Mouse (Mus musculus) heart, postnatal 4 days (tissue): ENCODE measurements around the gene Gm3336. TPM values are rescaled to one million over a fixed set of nuclear protein-coding genes. Genes with fewer than 3 reads are reported as not detected.

Experiments
- DNase-seq: peaks from one replicate; pipeline ENCODE4 v3.0.0; 2021
- total RNA-seq, 2 experiments: library from RNA; stranded (reverse); gene quantifications; 2 replicates each; pipeline ENCODE4 v1.2.3; 2021

Gene Gm3336
- total RNA-seq, 2 experiments from 2014 or later, result not detected

DNA sequence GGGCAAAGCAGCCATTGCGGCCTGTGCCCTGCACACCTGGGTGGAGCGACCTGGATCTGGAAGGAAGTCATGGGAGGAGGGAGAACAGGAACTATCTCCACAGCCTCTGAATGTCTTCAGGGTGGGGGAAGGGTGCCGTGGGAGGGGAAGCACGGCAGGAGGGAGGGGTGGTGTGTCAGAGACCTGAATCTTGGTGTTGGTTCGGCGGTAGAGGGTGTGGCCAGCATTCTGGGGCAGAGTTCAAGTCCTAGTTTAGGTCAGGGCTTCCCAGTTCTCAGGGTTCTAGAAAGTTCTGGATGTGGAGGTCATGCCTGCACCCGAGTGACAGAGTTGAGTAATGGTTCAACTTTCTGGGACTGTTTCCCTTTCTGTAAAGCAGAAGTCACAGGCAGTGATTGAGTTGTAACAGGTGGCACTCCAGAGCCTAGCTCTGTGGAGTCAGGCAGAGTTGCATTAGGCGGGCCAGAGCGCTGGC, 1.5 kb downstream of the Gm3336 start:
- DNase-seq, result no peak

- DNase-seq, result peak; percentile 87
Observed at GRCm38 (mm10) chr8:70720739-70721138, 2.4 kb downstream of the Gm3336 start.

DNA sequence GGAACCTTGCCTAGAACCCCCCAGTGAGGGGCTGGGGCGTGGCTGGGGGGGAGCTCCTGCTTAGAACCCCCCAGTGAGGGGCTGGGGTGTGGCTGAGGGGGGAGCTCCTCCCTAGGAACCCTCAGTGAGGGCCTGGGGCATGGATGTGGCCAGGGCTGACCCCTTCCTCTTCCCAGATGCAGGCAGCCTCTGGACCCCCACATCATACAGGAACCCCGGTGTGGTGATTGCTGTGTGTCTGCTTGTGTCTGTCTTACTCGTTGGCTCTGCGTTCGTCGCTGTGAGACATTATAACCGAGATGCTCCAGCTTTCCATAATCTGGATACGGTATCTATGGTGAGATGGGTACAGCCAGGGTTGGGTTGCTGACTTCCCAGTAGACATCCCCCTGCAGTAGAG, 3.3 kb downstream of the Gm3336 start:
- no peak for DNase-seq

GRCm38 (mm10) chr8:70723486-70724210, 5.3 kb downstream of the Gm3336 start, which contains the start of gene Pde4c:
Gene Pde4c, plus strand, starts transcription at chr8:70723720.
- DNase-seq, result no peak

- no peak for DNase-seq
Observed at GRCm38 (mm10) chr8:70724216-70724615, 5.9 kb downstream of the Gm3336 start.

- DNase-seq, result peak; percentile 63
Observed at GRCm38 (mm10) chr8:70725792-70726447, 7.6 kb downstream of the Gm3336 start.

DNA sequence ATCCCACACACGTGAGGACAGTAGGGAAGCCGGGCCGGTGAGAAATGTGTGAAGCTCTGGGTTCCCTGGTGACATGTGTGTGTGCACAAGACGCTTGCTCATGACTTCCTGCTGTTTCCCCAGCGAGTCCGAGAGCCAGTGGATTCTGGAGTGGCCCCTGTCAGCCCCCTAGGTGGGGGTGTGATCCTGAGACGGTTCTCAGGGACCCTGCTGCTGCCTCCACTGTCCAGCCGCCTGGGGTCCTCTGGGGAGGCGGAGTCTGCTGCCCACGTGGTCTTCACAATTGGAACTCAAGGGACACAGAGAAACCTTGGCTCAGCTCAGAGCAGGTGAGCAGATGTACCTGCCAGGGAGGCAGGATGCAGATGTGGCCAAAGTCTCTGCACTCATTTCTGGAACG, 8.4 kb downstream of the Gm3336 start:
- DNase-seq, result no peak

- no peak for DNase-seq
Observed at GRCm38 (mm10) chr8:70729808-70730475, 11.6 kb downstream of the Gm3336 start.

GRCm38 (mm10) chr8:70730956-70731355, 12.6 kb downstream of the Gm3336 start:
- DNase-seq, result no peak

GRCm38 (mm10) chr8:70737705-70738104, 19.4 kb downstream of the Gm3336 start:
- DNase-seq, result no peak

- no peak for DNase-seq
Observed at GRCm38 (mm10) chr8:70738211-70738610, 19.9 kb downstream of the Gm3336 start.

- no peak for DNase-seq
Observed at GRCm38 (mm10) chr8:70741661-70742060, 23.3 kb downstream of the Gm3336 start.

- DNase-seq, result peak; percentile 17
Observed at GRCm38 (mm10) chr8:70742176-70742575, 23.8 kb downstream of the Gm3336 start.

- DNase-seq, result peak; percentile 43
Observed at GRCm38 (mm10) chr8:70742981-70743655, 24.8 kb downstream of the Gm3336 start.

DNA sequence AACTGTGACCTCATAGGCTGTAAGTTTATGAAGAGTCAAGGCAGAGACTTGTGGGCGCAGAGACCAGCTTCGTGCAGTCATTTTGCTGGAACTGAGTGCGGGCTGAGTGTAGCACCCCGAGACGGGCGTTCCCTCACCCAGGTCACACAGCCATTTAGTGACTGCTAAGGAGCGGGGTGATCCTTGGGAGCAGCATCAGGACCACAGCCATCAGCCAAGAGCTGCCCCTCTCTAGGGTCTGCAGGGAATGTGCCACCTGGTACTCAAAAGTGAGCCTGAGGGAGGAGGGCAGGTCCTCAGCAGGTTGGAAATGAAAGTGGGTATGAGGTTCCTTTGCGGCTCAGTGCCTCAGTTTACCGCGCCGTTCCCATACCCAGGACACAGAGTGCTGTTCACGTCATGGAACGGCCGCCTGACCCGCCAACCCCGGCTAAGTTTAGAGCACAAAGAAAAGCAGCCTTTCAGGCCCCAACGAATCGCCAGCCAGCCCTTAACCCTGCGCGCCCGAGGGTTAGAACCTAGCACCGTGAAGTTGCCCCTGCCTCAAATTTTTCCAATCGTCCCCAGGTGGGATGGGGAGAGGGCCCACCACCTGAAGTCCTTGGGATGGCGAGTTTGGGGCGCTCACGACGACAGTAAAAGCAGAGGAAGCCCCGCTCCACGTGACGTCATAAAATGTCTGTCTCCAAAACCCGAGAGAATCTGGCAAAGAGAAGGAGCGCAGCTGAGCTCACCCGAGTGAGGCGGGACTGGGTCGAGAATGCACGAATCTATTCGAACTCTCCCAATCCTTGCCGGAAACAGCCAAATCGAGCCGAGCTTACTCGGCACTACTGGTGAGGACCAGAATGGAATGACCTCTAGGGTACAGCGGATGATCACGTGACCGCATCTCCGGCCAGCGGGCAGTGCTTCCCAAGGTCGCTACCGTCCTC, 25.6 kb downstream of the Gm3336 start:
- peak; percentile 62 for DNase-seq

- no peak for DNase-seq
Observed at GRCm38 (mm10) chr8:70744806-70745205, 26.5 kb downstream of the Gm3336 start.

GRCm38 (mm10) chr8:70745691-70746220, 27.4 kb downstream of the Gm3336 start:
- no peak for DNase-seq

DNA sequence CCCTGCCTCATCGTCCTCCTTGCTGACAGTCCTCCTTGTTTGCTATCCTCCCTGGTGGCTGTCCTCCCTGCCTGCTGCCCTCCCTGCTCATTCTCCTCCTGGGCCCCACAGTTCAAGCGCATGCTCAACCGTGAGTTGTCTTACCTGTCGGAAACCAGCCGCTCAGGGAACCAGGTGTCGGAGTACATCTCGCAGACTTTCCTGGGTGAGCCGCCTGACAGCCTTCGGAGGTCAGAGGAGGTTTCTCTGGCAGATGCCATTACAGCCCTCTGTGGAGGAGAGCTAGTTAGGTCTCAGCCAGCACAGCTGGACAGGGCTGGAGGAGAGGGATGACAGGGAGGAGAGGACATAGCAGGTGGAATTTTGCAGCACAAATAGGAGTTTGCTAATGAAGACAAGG, 28.3 kb downstream of the Gm3336 start:
- DNase-seq, result no peak

DNA sequence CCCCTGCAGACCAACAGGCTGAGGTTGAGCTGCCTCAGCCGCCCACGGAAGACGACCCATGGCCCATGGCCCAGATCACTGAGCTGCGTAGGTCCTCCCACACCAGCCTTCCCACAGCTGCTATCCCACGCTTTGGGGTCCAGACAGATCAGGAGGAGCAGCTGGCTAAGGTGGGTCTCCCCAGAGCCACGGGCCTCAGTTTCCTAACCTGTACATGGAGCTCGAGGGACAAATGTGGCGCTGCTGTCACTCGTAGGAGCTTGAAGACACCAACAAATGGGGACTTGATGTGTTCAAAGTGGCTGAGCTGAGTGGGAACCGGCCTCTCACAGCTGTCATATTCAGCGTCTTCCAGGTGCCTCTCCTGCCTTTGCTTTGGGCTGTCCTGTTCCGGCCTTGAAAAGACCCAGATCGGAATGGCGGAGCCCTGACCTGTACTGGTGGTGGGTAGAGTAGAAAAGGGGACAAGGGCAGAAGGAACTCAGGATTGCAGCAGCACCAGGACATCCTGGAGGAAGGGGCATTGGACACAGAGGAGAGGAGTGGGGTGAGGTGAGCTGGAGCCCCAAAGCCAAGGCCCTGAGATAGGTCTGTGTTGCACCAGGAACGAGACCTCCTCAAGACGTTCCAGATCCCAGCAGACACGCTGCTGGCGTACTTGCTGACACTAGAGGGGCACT, 29.0 kb downstream of the Gm3336 start:
- DNase-seq, result no peak

DNA sequence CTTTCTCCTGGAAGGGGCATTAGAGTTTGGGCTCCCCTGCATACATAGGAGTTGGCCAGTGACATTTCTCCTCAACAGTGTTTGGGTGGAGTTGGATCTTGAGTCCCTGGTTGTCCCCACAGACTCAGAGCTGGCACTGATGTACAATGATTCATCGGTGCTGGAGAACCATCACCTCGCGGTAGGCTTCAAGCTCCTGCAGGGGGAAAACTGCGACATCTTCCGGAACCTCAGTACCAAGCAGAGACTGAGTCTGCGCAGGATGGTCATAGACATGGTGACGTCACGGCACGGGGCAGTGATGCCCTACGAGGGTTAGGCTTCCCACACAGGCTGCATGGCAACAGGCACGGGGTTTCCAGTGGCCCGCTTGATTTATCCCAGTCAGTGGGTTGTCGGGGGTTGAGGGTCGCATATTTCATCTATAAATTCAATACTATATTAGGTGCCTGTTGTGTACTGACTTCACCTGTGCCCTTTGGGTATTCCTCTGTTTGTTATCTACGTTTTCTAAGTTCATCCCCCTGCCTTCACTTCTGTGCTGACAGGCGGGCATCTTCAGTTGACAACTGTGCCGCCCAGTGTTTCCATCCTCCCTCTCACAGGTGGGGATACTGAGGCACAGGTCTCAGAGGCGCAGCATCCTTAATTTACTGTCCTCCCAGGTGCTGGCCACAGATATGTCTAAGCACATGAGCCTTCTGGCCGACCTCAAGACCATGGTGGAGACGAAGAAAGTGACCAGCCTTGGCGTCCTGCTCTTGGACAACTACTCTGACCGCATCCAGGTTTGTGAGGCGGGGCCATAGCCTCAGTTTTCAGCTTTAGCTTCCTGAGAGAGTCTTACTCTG, 30.1 kb downstream of the Gm3336 start:
- DNase-seq, result no peak
